Mouse (Mus musculus) myocyte (in vitro differentiated cells): ENCODE measurements around the gene Polr1e. TPM values are rescaled to one million over a fixed set of nuclear protein-coding genes. Genes with fewer than 3 reads are reported as not detected.

Experiments used
- H3K27me3 ChIP-seq: one replicate; pipeline ENCODE4 v1.6.1; 2011; ENCODE audit not compliant: control insufficient read depth, insufficient read depth, insufficient read length
- H3K36me3 ChIP-seq: one replicate; pipeline ENCODE4 v1.6.1; 2011; ENCODE audit not compliant: control insufficient read depth, insufficient read depth
- H3K4me2 ChIP-seq: one replicate; pipeline ENCODE4 v1.6.1; 2011; ENCODE audit warnings: low read depth, control low read depth
- H3K4me3 ChIP-seq: one replicate; pipeline ENCODE4 v1.5.1; 2011; ENCODE audit warnings: mild to moderate bottlenecking, control low read depth, moderate library complexity
- H3K79me2 ChIP-seq: one replicate; pipeline ENCODE4 v1.6.1; 2011; ENCODE audit not compliant: control insufficient read depth, insufficient read depth
- H3ac ChIP-seq: one replicate; pipeline ENCODE4 v1.6.1; 2011; ENCODE audit not compliant: control insufficient read depth, insufficient read length
- E2F4 ChIP-seq: IDR thresholded peaks from one replicate; pipeline ENCODE4 v1.6.1; 2011; ENCODE audit warnings: mild to moderate bottlenecking, control low read depth, moderate library complexity; ENCODE audit not compliant: insufficient read depth
- MAX ChIP-seq: IDR thresholded peaks from one replicate; pipeline ENCODE4 v1.6.1; 2011; ENCODE audit warnings: low read depth, mild to moderate bottlenecking, control low read depth
- MYOD1 ChIP-seq, 3 experiments: IDR thresholded peaks; one replicate each; pipeline ENCODE4 v1.6.1; 2011; ENCODE audit warnings: control low read depth in 2 of 3, low read depth in 2 of 3, mild to moderate bottlenecking in 2 of 3, moderate library complexity in 1 of 3; ENCODE audit not compliant: insufficient read length in 2 of 3, control insufficient read depth in 1 of 3
- MYOG ChIP-seq, 3 experiments: IDR thresholded peaks; one replicate each; pipeline ENCODE4 v1.6.1; 2011; ENCODE audit warnings: control low read depth in 2 of 3, low read depth in 2 of 3, mild to moderate bottlenecking in 2 of 3; ENCODE audit not compliant: insufficient read length in 2 of 3, control insufficient read depth in 1 of 3, insufficient read depth in 1 of 3
- POLR2A ChIP-seq: IDR thresholded peaks from one replicate; pipeline ENCODE4 v1.6.1; 2011; ENCODE audit warnings: low read depth, mild to moderate bottlenecking, control low read depth, moderate library complexity; ENCODE audit not compliant: insufficient read length
- POLR2AphosphoS2 ChIP-seq: IDR thresholded peaks from one replicate; pipeline ENCODE4 v1.6.1; 2011; ENCODE audit warnings: low read depth, control low read depth; ENCODE audit not compliant: insufficient read length
- REST ChIP-seq: IDR thresholded peaks from one replicate; pipeline ENCODE4 v1.6.1; 2011; ENCODE audit warnings: mild to moderate bottlenecking, control low read depth, moderate library complexity; ENCODE audit not compliant: insufficient read depth, insufficient read length
- SRF ChIP-seq: IDR thresholded peaks from one replicate; pipeline ENCODE4 v1.6.1; 2011; ENCODE audit warnings: low read depth; ENCODE audit not compliant: control insufficient read depth, insufficient read length
- TCF12 ChIP-seq: IDR thresholded peaks from one replicate; pipeline ENCODE4 v1.6.1; 2011; ENCODE audit warnings: mild to moderate bottlenecking, control low read depth; ENCODE audit not compliant: poor library complexity, insufficient read depth, severe bottlenecking
- TCF3 ChIP-seq: IDR thresholded peaks from one replicate; pipeline ENCODE4 v1.6.1; 2011; ENCODE audit warnings: low read depth, control low read depth; ENCODE audit not compliant: insufficient read length
- USF1 ChIP-seq: IDR thresholded peaks from one replicate; pipeline ENCODE4 v1.6.1; 2011; ENCODE audit warnings: low read depth, mild to moderate bottlenecking, control low read depth, moderate library complexity
- polyA plus RNA-seq: library from polyadenylated mRNA; unstranded; fragments of >200 nt; fragmentation: generic; extraction: Trizol; gene quantifications from one replicate; pipeline ENCODE4 v1.2.1, GENCODE M21; 2012; ENCODE audit warnings: missing spikeins

Gene Polr1e
- polyA plus RNA-seq, result 18.8 TPM

- peak within 1 kb of the TSS; percentile 70 for H3K4me3 ChIP-seq
- H3K36me3 ChIP-seq, result no peaks in the 10 kb centered on the region
- H3K79me2 ChIP-seq, result no peaks in the 10 kb centered on the region
- no peaks in the 10 kb centered on the region for H3K27me3 ChIP-seq
- H3K4me2 ChIP-seq, result peak within 1 kb of the TSS; percentile 96
- no peak for TF ChIP-seq TCF12
- TF ChIP-seq POLR2A, result peak; percentile 80
- no peak for TF ChIP-seq E2F4
- TF ChIP-seq POLR2AphosphoS2, result peak; percentile 74
- no peak for TF ChIP-seq SRF
- no peak for TF ChIP-seq MYOD1 (IDR thresholded peaks at IDR 0.05; ENCODE audit: control insufficient read depth in 1 of 3, insufficient read length in 2 of 3, low read depth in 2 of 3)
- peak within 1 kb of the TSS; percentile 50 for H3ac ChIP-seq
Observed at GRCm38 (mm10) chr4:45018452-45018980, at the start of gene Polr1e. TSS of gene Polr1e (plus strand) at chr4:45018583.

- Histone ChIP-seq H3K36me3 (no peaks in the 10 kb centered on the region), H3K4me2 (no peak overlapping the region), H3K27me3 (peaks cover 29% of the 10 kb centered on the region), H3K4me3 (no peak overlapping the region), H3ac (no peak overlapping the region), H3K79me2 (no peaks in the 10 kb centered on the region)
- TF ChIP-seq REST, result no peak
- TF ChIP-seq TCF12, result no peak
- TF ChIP-seq MYOD1 (IDR thresholded peaks at IDR 0.05; ENCODE audit: control insufficient read depth in 1 of 3, insufficient read length in 2 of 3, low read depth in 2 of 3), result no peak
- TF ChIP-seq USF1, result no peak
- no peak for TF ChIP-seq POLR2AphosphoS2
- TF ChIP-seq TCF3, result no peak
- TF ChIP-seq E2F4, result no peak
- no peak for TF ChIP-seq MYOG (IDR thresholded peaks at IDR 0.05; ENCODE audit: control insufficient read depth in 1 of 3, insufficient read depth in 1 of 3, insufficient read length in 2 of 3, low read depth in 2 of 3)
- no peak for TF ChIP-seq MAX
- no peak for TF ChIP-seq SRF
Observed at GRCm38 (mm10) chr4:44970056-44970455, 48.3 kb upstream of the Polr1e start.

GRCm38 (mm10) chr4:44970612-44971110 lies 47.7 kb upstream of the Polr1e start:
- Histone ChIP-seq H3K36me3 (no peaks in the 10 kb centered on the region), H3K4me2 (no peak overlapping the region), H3ac (no peak overlapping the region), H3K27me3 (peaks cover 29% of the 10 kb centered on the region), H3K79me2 (no peaks in the 10 kb centered on the region), H3K4me3 (no peak overlapping the region)
- TF ChIP-seq POLR2AphosphoS2 (no peak), TCF3 (no peak), POLR2A (no peak), MAX (no peak), MYOG (IDR thresholded peaks at IDR 0.05; ENCODE audit: control insufficient read depth in 1 of 3, insufficient read depth in 1 of 3, insufficient read length in 2 of 3, low read depth in 2 of 3) (no peak), REST (no peak)

- Histone ChIP-seq H3K27me3 (peaks cover 6% of the 10 kb centered on the region), H3K36me3 (no peaks in the 10 kb centered on the region), H3K4me3 (no peak overlapping the region), H3K4me2 (peak overlapping the region; percentile 71), H3K79me2 (no peaks in the 10 kb centered on the region), H3ac (no peak overlapping the region)
- TF ChIP-seq TCF12, result no peak
- TF ChIP-seq SRF, result peak; percentile 23
- TF ChIP-seq MYOD1 (IDR thresholded peaks at IDR 0.05; ENCODE audit: control insufficient read depth in 1 of 3, insufficient read length in 2 of 3, low read depth in 2 of 3), result peak in 1 of 3 experiments; percentile 25
Observed at GRCm38 (mm10) chr4:44973450-44973849, 44.9 kb upstream of the Polr1e start.

DNA sequence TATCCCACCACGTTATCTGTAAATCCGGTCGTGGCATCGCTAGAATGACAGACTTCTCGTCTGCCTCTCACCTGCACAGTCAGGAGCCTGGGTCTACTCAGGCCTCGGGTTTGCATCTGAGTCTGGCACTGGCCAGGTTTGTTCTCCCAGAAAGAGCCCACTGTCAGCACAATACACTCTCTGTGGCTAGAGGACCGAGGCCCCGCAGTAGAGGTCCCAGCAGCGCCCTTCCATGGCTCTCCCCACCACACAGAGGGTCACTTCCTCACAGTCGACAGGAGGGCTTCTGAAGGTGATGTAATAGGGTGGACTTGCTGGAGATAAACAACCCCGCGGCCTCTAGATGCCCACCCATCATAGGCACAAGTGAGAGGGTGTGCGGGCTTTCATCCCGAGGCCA lies 44.5 kb upstream of the Polr1e start:
- Histone ChIP-seq H3K36me3 (no peaks in the 10 kb centered on the region), H3K4me3 (no peak overlapping the region), H3K27me3 (peaks cover 2% of the 10 kb centered on the region), H3K79me2 (no peaks in the 10 kb centered on the region), H3ac (no peak overlapping the region), H3K4me2 (peak overlapping the region; percentile 71)
- TF ChIP-seq USF1 (no peak), E2F4 (no peak), SRF (no peak), POLR2AphosphoS2 (no peak), MYOD1 (IDR thresholded peaks at IDR 0.05; ENCODE audit: control insufficient read depth in 1 of 3, insufficient read length in 2 of 3, low read depth in 2 of 3) (no peak), MAX (no peak)
